Mouse (Mus musculus): ENCODE data around the gene Trak1.
A peak's percentile ranks its signal among the peaks of the same experiment; 100 is the strongest.
"Not testable (repeated sequence)": the region's sequence is repeated elsewhere in the genome, so short reads cannot be mapped to it uniquely, and the experiment has no call there.

Trak1 gene

DNA sequence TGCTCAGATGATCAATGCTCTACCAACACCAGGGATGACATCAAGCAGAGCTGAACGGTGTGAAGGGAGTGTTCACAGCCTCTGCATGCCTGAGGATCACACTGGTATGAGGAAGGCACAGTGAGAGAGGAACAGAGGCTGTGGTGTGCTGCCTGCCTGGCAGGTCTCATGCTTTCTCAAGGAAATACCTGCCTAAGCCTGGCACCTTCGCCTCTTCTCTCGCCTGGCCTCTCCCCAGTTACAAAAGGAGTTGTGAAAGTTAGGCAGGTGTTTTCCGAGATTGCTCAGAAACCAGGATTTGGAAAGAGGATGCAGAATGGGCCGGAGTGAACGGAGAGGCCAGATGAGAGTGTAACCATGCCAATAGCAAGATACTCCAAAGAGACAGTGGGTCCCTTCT, 123.5 kb downstream of the Trak1 start:
- no peak for ATAC-seq (ENCODE audit: insufficient number of reproducible peaks, low FRiP score, low TSS enrichment)

DNA sequence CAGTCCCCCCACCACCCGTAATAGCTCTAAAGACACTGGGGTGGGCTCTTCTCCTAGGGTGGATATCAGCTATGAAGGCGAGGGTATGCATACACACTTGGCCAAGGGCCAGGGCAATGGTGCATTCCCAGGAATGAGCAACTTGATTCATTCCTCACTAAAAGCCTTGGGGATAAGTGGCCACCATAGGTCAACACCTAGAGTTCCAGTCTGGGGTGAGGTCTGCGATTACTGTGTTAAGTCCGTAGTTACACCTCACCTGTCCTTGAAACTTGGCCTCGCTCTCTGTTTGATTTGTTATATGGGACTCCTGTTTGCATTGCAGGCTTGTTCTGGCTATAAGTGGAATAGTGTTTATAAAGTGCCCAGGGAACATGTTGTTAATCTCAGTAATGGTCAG, 125.1 kb downstream of the Trak1 start:
- ATAC-seq (ENCODE audit: insufficient number of reproducible peaks, low FRiP score, low TSS enrichment), result no peak

DNA sequence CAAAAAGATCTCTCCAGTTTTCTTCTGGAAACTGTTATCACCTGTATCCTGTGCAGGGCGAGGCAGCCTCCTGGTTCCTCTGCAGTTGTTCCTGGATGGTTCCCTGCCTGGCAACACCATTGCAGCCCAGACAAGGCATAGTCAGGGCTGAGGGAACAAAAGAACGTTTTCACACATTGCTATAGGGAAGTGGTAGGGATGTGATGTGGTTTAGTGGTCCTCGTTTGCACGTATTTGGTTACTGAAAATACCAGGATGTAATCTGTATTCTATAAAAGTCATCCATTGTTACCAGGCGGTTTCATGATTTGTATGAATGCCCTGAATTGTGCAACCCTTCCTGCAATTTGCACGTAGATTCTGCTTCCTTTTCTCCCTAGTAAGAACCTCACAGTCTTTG, 126.3 kb downstream of the Trak1 start:
- no peak for ATAC-seq (ENCODE audit: insufficient number of reproducible peaks, low FRiP score, low TSS enrichment)

DNA sequence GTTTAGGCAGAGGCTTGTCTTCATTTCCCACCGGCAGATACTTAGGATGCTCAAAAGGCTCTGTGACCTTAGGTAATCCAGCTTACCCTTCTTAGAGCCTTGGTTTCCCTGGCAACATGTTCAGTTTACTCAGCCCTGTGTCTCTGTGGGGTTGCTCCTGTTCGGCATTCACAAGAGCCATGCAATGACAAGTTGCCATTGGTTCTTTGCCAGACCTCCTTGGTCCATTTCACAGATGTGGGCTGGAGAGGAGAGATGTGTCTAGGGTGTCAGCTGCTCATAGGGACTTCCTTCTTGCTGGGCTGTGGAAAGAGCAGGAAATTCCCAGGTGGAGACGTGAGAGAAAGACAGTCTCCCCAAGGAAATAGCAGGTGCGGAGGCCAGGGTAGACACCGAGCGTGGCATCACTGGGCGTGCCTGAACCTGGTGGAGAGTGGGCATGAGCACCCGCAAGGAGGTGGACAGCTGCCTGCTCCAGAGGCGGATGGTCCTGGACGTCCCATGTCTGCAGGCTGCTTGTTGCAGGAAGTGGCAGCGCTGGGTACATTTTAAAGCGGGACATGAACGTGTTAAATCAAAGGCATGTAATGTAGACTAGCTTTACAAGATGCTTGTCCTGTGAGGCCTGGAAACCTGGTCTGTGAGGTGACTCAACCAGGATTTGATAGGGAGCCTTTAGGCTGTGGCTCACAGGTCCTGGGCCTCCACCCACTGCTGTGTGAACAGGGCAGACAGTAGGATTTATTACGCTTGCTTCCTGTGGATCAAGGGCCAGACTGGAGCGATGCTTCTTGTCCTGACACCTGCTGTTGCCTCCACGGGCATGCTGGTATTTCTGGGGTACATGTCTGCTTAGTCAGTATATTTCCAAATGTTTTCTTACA, 127.2 kb downstream of the Trak1 start:
- no peak for ATAC-seq (ENCODE audit: insufficient number of reproducible peaks, low FRiP score, low TSS enrichment)

DNA sequence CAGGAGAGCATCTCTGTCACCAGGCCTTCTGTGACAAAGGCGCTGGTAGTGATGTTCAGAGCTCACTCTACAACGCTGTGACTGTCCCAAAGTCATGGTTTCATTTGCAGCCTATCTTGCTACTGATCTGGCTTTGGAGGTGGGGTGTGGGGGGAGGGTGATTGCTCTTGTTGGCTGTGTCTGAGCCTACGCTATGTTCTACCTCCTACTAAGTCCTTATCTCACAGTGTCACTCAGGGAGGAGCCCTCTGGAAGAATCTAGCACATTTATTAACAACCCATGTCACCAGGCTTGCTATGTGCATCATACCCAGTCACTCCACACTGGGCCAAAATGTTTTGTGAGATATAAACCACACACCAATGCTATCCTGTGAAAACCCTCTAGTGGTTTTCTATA, 129.1 kb downstream of the Trak1 start:
- ATAC-seq (ENCODE audit: insufficient number of reproducible peaks, low FRiP score, low TSS enrichment), result no peak

DNA sequence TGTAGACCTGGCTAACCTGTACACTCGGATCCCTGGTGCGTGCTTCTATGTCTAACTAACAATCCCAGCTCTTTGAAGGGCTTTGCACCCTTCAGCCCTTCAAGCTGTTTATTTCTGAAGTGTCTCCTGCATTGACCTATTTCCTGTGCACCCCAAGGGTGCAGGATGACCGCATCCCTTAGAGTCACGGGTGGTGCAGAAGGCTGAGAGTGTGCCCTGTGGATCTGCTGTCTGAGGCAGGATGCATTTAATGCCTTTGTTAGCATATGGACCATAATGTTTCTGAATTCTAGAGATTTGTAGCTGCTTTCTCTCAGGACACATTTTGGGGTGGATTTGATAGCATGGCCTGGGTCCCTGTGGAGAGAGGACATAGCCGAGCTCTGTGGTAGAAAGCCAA, 129.6 kb downstream of the Trak1 start:
- no peak for ATAC-seq (ENCODE audit: insufficient number of reproducible peaks, low FRiP score, low TSS enrichment)

DNA sequence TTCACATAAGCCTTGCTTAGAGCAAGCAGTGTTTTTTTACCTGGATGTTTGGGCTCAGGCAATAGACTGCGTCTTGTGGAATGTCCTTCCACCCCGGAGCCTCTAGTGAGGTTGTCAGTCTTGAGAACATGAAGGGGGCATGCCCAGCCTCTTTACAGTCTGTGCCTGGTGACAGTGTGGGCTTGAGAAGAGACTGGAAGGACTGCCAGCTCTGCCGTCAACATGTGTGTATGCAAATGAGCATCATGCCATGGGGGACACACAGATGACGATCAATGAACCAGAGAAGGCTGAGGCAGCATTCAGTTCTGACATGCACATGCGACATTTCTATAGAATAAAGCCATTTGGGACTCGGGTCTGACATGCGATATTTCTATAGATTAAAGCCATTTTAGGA, 132.3 kb downstream of the Trak1 start:
- ATAC-seq (ENCODE audit: insufficient number of reproducible peaks, low FRiP score, low TSS enrichment), result no peak

DNA sequence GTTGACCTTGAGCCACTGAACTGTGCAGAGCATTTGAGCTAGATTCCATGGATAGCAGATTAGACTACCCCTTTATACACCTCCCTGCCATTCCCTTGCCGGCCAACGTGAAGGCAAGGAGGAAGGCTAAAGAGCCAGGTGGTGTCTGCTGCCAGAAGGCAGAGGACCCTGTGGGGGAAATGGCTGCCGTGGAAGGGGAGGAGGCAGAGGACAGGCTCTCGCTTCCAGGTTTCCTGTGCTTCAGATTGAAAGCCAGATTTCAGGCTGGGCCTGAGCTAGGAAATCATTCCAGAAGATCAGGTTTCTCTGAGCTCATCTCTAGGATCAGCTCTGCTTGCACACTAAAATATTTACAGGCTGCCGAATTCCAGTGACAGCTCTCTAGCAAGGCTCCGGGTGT, 133.1 kb downstream of the Trak1 start:
- no peak for ATAC-seq (ENCODE audit: insufficient number of reproducible peaks, low FRiP score, low TSS enrichment)

DNA sequence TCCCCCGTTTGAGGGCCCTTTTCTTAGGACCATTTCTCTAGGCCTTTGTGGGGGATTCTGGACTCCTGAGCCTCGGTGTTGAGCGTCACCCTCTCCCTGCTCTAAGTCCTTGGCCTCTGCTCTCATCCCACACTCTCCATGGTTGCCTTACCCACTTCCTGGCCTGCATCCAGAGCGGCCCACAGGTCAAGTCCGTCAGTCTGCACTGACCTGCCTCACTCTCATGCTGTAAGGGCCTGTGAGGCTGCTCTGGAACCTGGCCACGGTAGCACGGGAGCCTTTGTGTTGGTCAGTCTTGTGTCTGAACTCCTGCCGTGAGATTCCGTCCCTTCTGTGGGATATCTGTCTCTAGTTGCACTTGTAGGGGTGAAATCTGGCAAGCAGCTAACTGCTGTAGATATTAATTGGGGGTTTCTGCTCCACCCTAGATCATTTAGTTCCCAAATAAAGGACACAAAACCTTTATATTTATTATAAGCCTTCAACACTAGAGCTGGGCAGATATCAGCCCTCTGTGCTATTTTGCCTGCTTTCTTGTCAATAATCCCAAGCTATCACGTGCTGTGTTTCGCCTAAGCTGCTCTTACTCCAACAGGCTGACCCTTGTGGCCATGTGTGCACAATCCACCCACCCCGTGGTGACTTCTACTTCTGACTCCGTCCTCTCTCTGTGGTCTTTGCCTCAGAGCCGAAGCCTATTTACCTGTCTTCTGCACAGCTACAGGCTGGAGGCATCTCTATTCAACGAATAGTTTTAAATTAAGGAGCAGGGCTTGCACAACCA, 136.6 kb downstream of the Trak1 start:
- ATAC-seq (ENCODE audit: insufficient number of reproducible peaks, low FRiP score, low TSS enrichment), result no peak

DNA sequence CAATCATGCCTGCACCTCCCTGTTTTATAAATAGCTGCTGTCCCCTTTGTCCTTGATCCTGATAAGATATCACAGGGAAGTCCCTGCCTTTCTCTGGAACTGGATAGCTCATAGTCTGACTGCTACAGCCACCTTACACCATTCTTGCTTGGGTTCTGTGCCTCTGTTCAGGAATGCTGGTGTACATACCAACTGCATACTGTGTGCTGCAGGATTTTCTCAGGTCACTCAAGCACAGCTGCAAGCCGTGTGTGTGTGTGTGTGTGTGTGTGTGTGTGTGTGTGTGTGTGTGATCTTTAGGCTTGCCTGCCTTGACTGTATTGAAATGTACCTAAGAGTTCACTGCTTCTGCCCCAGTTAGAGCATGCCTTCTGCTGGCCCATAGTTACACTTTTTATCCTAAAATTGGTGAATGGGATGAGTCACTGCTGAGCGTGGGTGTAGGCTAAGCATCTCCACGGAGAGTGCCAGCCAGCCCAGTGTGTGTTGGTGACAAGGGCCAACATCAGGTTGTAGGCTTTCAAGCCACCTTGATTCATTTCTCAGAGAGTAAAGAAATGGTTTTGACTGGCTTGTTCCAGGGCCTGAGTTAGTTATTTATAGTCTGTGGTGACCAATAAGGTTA, 138.1 kb downstream of the Trak1 start:
- ATAC-seq (ENCODE audit: insufficient number of reproducible peaks, low FRiP score, low TSS enrichment), result peak; percentile 71; the same call in 1 of the 2 replicates

DNA sequence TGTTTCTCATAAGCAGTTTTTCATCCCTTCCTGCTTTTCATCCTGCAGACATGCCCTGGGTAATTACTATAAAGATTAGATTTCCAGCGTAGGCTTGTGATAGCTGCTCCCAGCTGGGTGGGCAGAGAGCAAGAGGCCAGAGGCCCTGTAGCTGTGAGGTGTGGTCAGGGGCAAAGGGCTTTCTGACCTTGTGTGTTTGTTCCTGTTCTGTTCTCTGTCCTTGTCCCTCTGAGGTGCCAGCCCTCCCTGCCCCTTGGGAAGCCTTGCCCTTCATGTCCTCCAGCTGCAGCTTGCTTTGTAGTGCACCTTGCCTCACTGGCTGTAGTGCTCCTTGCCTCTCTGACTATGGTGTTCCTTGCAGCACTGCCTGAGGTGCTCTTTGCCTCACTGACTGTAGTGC, 139.2 kb downstream of the Trak1 start:
- no peak for ATAC-seq (ENCODE audit: insufficient number of reproducible peaks, low FRiP score, low TSS enrichment)

DNA sequence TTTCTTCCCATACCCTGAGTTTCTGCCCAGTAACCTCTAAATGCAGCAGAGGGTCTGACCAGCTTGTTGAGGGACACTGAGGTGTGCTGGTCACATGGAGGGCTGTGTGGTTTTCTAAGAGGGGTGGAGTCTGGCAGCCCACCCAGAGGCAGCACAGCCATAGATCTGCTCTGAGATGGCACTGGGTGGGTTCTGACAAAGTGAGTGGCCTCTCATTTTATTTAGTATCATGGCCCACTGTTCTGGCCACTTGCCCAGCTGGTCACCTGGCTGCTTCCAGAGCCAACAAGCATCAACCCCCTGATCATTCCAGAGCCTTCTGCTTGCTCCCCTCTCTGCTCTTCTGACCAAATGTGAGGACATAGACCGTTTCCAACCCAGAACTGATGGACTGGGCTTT, 144.8 kb downstream of the Trak1 start:
- ATAC-seq (ENCODE audit: insufficient number of reproducible peaks, low FRiP score, low TSS enrichment), result no peak

DNA sequence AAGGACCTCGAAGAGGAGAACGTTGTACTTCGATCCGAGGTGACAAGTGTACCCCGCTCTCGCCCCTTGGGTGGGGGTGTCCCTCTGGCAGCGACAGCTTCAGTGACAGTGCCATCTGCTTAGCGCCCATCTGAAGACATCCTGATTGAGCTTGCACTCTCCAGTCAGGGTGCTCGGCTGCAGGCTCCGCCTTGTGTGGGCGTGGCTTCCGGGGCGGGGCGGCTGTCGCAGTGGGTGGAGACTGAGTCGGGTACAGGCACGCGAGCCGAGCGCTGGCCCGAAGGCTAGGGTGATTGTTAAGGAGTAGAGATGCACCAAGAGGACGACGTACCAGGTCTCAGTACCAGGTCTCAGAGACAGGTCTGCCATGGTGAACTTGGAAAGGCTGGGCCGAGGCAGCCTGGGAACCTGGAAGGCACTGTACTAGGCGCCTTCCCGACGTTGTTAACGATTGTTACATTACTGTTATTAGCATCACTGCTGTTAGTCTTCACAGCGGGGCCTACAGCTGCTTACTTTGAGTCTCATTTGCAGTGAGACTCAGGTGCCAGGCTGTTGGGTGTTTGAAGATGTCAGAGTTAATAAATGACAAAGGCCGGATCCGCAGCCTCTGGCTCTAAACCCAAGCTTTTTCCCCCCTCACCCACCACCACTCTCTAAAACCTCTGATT, 146.5 kb downstream of the Trak1 start:
- no peak for ATAC-seq (ENCODE audit: insufficient number of reproducible peaks, low FRiP score, low TSS enrichment)

DNA sequence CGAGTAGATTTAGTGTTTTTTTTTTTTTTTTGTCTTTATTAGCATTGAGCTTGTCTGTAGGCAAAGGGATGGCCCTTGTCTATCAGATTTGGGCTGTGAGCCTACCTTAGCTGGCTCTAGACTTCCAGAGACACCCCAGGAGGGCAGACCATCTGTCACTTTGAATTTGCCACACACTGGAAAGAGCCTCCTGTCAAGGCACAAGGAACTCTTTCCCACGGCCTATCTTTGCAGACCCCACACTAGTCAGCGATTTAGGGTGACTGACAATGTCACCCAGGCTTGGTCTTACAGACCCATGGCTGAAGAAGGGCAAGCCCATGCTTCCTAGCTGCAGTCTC, 147.0 kb downstream of the Trak1 start:
- ATAC-seq (ENCODE audit: insufficient number of reproducible peaks, low FRiP score, low TSS enrichment), result peak; percentile 71; the same call in 1 of the 2 replicates

DNA sequence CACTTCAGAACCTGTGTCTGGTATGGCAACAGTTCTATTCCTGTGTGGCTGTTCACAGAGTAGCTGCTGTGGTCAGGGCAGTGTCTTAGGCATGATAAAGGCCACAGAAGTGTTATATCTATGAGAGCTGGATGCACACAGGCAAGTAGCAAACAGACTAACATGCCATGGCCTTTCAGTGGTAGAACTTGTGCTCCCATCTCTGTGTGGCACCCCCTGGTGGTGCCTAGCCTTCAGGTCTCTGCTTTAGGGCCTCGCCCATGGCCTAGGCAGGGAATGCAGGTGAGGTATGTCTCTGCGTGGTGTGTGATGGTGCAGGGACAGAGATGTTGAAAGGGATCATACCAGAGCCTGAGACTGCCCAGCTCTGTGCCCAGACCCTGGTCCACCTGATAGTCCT, 148.1 kb downstream of the Trak1 start:
- no peak for ATAC-seq (ENCODE audit: insufficient number of reproducible peaks, low FRiP score, low TSS enrichment)

DNA sequence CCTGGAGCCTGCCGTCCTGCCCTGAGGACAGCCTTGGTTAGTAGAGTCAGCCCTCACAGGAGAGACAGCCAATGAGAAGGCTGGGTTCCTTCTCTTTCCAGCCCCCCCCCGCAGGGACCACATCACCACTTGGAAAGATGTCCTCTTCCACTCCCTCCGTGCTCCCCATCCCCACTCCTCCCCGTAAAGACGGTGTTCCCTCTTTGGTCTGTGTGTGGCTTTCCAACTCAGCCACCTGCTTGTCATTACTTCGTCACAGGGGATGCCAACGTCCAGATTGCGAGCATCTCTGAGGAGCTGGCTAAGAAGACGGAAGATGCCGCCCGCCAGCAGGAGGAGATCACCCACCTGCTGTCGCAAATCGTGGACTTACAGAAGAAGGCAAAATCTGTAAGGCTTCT, 149.1 kb downstream of the Trak1 start:
- no peak for ATAC-seq (ENCODE audit: insufficient number of reproducible peaks, low FRiP score, low TSS enrichment)

DNA sequence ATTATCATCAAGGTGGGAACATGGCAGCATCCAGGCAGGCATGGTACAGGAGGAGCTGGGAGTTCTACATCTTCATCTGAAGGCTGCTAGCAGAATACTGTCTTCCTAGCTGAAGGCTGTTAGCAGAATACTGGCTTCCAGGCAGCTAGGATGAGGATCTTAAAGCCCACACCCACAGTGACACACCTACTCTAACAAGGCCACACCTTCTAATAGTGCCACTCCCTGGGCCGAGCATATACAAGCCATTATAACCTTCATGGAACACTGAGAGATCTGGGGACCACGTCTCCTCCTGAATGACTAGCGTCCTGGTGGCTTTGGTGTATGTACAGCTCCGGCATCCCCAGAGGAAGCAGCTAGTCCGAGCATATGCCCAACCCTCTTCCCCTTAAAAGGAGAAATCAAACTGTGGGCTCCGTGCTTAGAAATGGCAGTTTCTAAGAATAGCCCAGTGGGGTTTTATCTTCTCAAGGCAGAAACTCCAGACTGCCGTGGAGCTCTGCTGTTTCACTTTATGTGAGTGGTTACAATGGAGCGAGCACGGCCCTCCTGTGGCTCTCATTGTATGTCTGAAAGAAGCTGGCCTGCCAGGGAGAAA, 155.1 kb downstream of the Trak1 start:
- ATAC-seq (ENCODE audit: insufficient number of reproducible peaks, low FRiP score, low TSS enrichment), result not testable (repeated sequence)

DNA sequence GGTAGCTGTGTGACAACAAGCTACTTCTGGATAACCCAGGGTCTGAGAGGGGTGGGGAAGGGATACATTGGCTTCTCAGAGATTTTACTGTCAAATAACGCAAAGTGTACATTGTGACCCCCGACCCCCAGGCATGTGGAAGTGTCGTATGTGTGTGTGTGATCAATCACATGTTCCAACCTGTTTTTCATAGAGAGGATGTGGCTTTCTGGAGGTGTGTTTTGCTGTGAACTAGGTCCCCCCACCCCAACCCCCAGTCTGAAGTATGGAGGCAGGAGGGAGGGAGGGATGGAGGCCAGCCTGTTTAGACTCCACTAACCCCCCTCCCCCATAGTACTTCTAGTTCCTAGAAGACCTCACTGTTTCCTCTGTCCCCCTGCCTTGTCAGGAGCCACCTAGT, 157.6 kb downstream of the Trak1 start:
- ATAC-seq (ENCODE audit: insufficient number of reproducible peaks, low FRiP score, low TSS enrichment), result no peak

DNA sequence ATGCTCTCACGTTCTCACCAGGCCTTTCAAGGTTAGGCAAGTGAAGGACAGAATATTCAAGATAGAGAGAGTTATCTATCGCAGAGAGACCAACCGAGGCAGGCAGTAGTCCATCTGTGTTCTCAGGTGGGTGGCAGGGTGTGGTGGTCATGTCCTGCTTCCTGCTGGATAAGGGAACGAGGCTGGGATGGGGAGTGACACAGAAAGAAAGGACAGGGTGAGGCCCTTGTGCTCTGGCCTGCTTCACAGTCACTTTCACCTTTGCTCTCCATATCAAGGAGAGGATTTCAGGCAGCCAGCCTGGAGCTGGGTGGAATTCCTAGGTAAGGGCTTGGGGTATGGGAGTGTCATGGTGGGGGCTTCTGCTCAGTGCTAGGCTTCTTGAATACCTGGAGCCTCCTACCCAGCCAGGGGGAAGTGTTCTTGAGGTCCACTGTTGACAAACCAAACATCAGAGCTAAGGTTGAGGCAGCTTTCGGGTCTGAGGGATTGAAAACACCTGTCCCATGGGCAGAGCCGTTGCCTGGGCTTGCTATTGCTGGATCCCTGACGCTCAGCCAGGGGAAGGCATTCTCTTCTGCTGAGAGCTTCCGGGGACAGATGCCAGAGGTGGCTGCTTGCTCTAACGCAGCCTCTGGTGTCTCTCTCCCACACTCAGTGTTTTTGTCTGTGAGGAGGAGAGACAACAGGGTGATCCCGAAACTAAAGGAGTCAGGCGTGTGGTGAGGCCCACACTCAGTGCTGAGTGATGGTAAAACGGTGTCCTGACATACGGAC, 159.6 kb downstream of the Trak1 start:
- ATAC-seq (ENCODE audit: insufficient number of reproducible peaks, low FRiP score, low TSS enrichment), result no peak

DNA sequence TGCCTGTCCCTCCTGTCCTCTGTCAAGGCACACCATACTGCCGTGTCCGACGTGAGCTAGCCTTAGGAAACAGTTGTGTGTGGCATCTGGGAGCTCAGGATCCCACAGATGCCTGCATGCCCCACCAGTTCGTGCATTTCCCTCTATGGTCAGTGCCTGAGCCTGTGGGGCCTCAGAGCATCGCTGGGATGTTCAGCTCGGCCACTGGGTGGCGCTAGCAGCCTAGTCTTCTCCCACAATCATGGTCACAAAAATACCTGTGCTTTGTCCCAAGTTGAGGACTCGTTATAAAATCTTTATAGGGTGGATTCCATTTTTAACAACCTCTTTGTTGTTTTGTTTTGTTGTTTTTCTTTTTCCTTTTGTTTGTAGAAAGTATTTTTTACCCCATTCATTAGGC, 161.2 kb downstream of the Trak1 start:
- no peak for ATAC-seq (ENCODE audit: insufficient number of reproducible peaks, low FRiP score, low TSS enrichment)
